Mouse (Mus musculus) hindbrain, embryonic 15.5 days (tissue): ENCODE data around the gene Ppm1a. TPM values are rescaled to one million over a fixed set of nuclear protein-coding genes. Genes with fewer than 3 reads are reported as not detected.

Experiments used
- ATAC-seq: fragments of 200-750 bp; cut with Nextera tagmentation; 2 replicates; pipeline ENCODE4 v1.8.0; 2017; ENCODE audit warnings: low read depth, moderate number of reproducible peaks, moderate TSS enrichment; ENCODE audit not compliant: low FRiP score
- H3K27ac ChIP-seq: fragments of 300-500 bp; sonication (generic); replicated peaks from 2 replicates; pipeline ENCODE4 v1.5.1; 2015; ENCODE audit warnings: mild to moderate bottlenecking, inconsistent platforms
- H3K27me3 ChIP-seq: fragments of 300-500 bp; sonication (generic); 2 replicates; pipeline ENCODE4 v1.6.1; 2015; ENCODE audit warnings: control low read depth, inconsistent platforms
- H3K36me3 ChIP-seq: fragments of 300-500 bp; sonication (generic); 2 replicates; pipeline ENCODE4 v1.6.1; 2015; ENCODE audit warnings: control low read depth, inconsistent platforms
- H3K4me1 ChIP-seq: fragments of 300-500 bp; sonication (generic); replicated peaks from 2 replicates; pipeline ENCODE4 v1.6.1; 2015; ENCODE audit warnings: control low read depth, inconsistent platforms
- H3K4me2 ChIP-seq: fragments of 300-500 bp; sonication (generic); 2 replicates; pipeline ENCODE4 v1.6.1; 2015; ENCODE audit warnings: moderate library complexity, mild to moderate bottlenecking, inconsistent platforms
- H3K4me3 ChIP-seq: fragments of 300-500 bp; sonication (generic); 2 replicates; pipeline ENCODE4 v1.5.1; 2015; ENCODE audit warnings: mild to moderate bottlenecking, inconsistent platforms
- H3K9ac ChIP-seq: fragments of 300-500 bp; sonication (generic); 2 replicates; pipeline ENCODE4 v1.6.1; 2015; ENCODE audit warnings: inconsistent platforms
- H3K9me3 ChIP-seq: fragments of 300-500 bp; sonication (generic); 2 replicates; pipeline ENCODE4 v1.6.1; 2016; ENCODE audit warnings: control low read depth, inconsistent platforms
- WGBS: fragments of 180-500 bp; shearing (Covaris S2); methylation state at CpG from one replicate; pipeline ENCODE4 v1.1.7; 2015; 5-methylcytosine and 5-hydroxymethylcytosine counted together
- polyA plus RNA-seq: library from polyadenylated mRNA; unstranded; fragments of >200 nt; fragmentation: Nextera tagmentation; extraction: Ambion mirVana; gene quantifications from 2 replicates; pipeline ENCODE4 v1.2.1, GENCODE M21; 2015

The Ppm1a gene
- polyA plus RNA-seq, 1 experiment from 2014 or later: 70.9 TPM

- Histone ChIP-seq H3K4me1 (0 out of 2 replicates have a peak, but pooled peaks cover 3% of the 10 kb centered on the region), H3K4me2 (no peak overlapping the region), H3K9ac (no peak overlapping the region), H3K36me3 (peaks cover 31% of the 10 kb centered on the region), H3K27ac (no peak overlapping the region), H3K4me3 (no peak overlapping the region), H3K27me3 (no peaks in the 10 kb centered on the region), H3K9me3 (no peaks in the 10 kb centered on the region)
- ATAC-seq: no peak
- 93% methylated on average over 4 of the region's 4 CpGs for WGBS
Measured at GRCm38 (mm10) chr12:72786986-72787385, 29.7 kb downstream of the Ppm1a start.

DNA sequence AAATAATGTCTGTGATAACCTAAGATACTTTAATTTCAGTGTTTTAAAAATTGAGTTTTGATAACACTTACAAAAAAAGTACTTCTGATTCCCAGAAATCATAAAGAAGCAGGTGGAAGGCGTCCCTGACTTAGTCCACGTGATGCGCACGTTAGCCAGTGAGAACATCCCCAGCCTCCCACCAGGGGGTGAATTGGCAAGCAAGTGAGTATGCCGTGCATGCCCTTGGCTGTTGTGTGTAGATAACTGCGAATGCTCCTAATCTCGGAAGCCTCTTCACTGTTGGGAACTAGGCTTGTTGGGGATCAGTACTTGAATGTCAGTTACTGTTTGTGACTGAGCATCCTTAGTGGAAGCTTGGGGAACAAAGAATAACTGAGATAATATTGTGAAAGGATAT is 33.3 kb downstream of the Ppm1a start:
- no peak overlapping the region for H3K27ac ChIP-seq
- no peaks in the 10 kb centered on the region for H3K27me3 ChIP-seq
- H3K4me1 ChIP-seq: 0 out of 2 replicates have a peak, but pooled peaks cover 3% of the 10 kb centered on the region
- peaks cover 32% of the 10 kb centered on the region for H3K36me3 ChIP-seq
- no peak overlapping the region for H3K4me3 ChIP-seq
- no peak for ATAC-seq
- WGBS: 43% methylated on average over 7 of the region's 7 CpGs
- no peak overlapping the region for H3K4me2 ChIP-seq
- H3K9ac ChIP-seq: no peak overlapping the region
- H3K9me3 ChIP-seq: no peaks in the 10 kb centered on the region

DNA sequence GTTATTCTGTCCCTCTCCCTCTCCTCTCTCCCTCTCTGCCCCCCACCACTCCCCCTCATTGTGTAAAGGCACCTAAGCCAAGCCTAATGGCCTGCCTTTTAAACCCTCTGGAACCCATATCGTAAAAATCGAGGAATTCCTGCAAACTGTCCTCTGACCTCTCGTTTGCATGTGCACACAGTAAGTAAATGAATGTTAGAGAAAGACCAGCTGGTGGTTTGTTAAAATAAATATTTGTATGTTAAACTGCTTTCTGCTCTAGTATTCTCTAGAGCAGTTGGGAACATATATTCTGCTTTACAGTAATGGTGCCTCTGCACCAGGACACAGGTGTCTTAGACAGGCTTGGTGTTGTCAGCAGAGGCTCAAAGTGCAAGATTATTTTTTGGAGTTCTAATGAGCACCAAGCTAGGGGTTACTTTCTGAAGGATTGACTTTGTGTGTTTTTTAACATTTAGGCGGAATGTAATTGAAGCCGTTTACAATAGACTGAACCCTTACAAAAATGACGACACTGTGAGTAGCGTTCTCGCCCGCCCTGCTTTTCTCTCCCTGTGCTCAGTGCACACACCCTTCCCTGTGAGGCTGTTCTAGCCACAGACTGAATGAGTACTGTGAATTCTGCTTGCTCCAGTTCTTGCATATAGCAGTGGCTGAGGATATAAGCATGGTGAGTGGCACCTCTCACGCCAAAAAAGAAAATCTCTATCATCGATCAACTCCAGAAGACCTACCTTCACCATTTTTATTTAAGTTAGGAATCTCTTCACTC is 35.3 kb downstream of the Ppm1a start:
- Histone ChIP-seq H3K4me3 (no peak overlapping the region), H3K27ac (no peak overlapping the region), H3K9ac (no peak overlapping the region), H3K9me3 (no peaks in the 10 kb centered on the region), H3K4me1 (0 out of 2 replicates have a peak, but pooled peaks cover 3% of the 10 kb centered on the region), H3K36me3 (peaks cover 27% of the 10 kb centered on the region), H3K27me3 (no peaks in the 10 kb centered on the region), H3K4me2 (no peak overlapping the region)
- 90% methylated on average over 11 of the region's 11 CpGs for WGBS
- no peak for ATAC-seq

GRCm38 (mm10) chr12:72793983-72794382 is 36.7 kb downstream of the Ppm1a start:
- ATAC-seq: 0 out of 2 replicates have a peak, but pooled peaks have one; percentile 34
- Histone ChIP-seq H3K27me3 (no peaks in the 10 kb centered on the region), H3K4me3 (no peak overlapping the region), H3K9ac (no peak overlapping the region), H3K27ac (no peak overlapping the region), H3K36me3 (peaks cover 27% of the 10 kb centered on the region), H3K4me2 (no peak overlapping the region), H3K9me3 (no peaks in the 10 kb centered on the region), H3K4me1 (0 out of 2 replicates have a peak, but pooled peaks cover 3% of the 10 kb centered on the region)
- 78% methylated on average over 8 of the region's 8 CpGs for WGBS

DNA sequence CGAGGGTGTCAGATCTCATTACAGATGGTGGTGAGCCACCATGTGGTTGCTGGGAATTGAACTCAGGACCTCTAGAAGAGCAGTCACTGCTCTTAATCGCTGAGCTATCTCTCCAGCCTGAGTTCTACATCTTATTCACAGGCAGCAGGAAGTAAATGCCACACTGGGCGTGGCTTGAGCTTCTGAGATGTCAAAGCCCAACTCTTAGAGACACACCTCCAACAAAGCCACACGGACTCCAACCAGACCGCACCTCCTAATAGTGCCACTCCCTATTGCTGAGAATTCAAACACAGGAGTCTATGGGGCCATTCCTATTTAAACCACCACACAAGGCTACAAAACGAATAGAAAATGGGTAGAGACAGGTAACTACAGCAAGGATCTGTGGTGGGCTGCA is 52.5 kb downstream of the Ppm1a start:
- WGBS: 86% methylated on average over 6 of the region's 6 CpGs
- ATAC-seq: no peak

DNA sequence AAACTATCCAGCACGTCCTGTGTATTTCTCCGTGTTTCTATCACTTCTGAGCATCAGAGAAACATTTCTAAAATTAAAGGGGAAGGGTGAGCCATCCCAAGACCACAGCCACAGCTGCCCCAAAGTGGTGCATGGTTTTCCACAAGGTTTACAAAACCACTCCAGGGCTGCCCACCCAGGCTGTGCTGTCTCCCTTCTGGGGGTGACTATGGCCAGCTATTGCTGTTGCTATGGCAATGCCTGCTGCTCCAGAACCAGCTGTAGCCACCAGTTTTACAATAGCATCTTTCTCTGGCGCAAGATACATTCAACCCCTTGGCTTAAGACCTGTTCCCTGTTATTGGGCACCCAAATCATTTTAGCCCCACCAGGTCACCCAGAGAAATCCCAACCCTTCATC is 54.3 kb downstream of the Ppm1a start:
- Histone ChIP-seq H3K9ac (no peak overlapping the region), H3K27ac (no peak overlapping the region), H3K4me3 (no peak overlapping the region), H3K36me3 (no peaks in the 10 kb centered on the region), H3K4me2 (no peak overlapping the region), H3K4me1 (0 out of 2 replicates have a peak, but pooled peaks cover 5% of the 10 kb centered on the region), H3K9me3 (0 out of 2 replicates have a peak, but pooled peaks cover 5% of the 10 kb centered on the region), H3K27me3 (no peaks in the 10 kb centered on the region)
- WGBS: 75% methylated on average over 3 of the region's 3 CpGs
- ATAC-seq: 0 out of 2 replicates have a peak, but pooled peaks have one; percentile 48

More for the DNA sequence above, 52.5 kb downstream of the Ppm1a start:
- Histone ChIP-seq H3K4me3 (no peak overlapping the region), H3K4me1 (0 out of 2 replicates have a peak, but pooled peaks cover 5% of the 10 kb centered on the region), H3K27ac (no peak overlapping the region), H3K4me2 (no peak overlapping the region), H3K9me3 (no peaks in the 10 kb centered on the region), H3K9ac (no peak overlapping the region), H3K36me3 (no peaks in the 10 kb centered on the region), H3K27me3 (no peaks in the 10 kb centered on the region)

DNA sequence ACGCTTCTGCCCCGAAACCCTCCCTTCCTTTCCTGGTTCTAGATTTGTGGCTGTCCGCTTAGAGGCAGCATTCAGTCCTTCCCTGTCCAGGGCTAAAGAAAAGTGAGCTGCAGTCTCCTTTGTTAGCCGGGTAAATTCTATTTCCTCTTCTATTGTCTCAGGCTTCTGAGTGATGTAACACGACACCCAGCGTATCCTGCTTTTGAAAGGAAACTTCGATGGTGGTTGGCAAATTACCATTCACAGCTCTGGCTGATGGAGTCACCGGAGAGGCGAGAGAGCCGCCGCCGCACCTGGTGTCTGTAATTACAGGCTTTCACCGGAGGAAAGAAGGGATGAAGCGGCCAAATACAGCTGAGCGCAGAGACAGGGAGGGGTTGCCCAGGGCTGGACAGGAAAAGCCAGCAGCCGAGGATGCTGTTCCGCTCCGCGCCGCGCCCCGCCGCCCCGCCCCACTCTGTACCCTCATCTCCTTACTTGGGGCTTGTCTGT is 63.7 kb downstream of the Ppm1a start:
- Histone ChIP-seq H3K9ac (peak overlapping the region; percentile 45), H3K4me2 (peak overlapping the region; percentile 68), H3K27me3 (0 out of 2 replicates have a peak, but pooled peaks cover 6% of the 10 kb centered on the region), H3K9me3 (0 out of 2 replicates have a peak, but pooled peaks cover 1% of the 10 kb centered on the region), H3K36me3 (no peaks in the 10 kb centered on the region), H3K4me1 (peaks cover 6% of the 10 kb centered on the region; the same call in 1 of the 2 replicates), H3K4me3 (peak overlapping the region; percentile 41), H3K27ac (peak overlapping the region; percentile 73)
- peak; percentile 90 for ATAC-seq
- 2% methylated on average over 24 of the region's 24 CpGs for WGBS

DNA sequence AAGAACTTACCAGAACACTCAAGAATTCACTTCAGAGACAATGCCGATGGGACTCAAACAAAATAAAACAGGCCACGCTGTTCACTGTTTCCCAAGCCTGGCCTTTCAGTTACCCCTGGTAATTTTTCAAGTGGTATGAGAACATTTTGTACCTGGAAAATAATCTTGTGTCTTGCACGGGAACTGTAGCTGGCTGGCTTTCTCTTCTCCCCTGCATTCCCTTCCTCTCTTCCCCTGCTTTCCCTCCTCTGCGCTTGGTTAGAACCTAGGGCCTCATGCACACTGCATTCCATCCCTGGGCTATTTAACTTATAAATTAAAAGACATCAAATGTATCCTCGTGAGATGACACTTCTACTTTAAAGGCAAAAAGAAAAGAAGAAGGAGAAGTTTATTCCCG is 64.3 kb downstream of the Ppm1a start:
- Histone ChIP-seq H3K4me3 (peak overlapping the region; percentile 41), H3K9ac (no peak overlapping the region), H3K27ac (peak overlapping the region; percentile 73), H3K9me3 (no peaks in the 10 kb centered on the region), H3K4me2 (peak overlapping the region; percentile 68), H3K36me3 (no peaks in the 10 kb centered on the region), H3K27me3 (0 out of 2 replicates have a peak, but pooled peaks cover 6% of the 10 kb centered on the region), H3K4me1 (peaks cover 6% of the 10 kb centered on the region; the same call in 1 of the 2 replicates)
- WGBS: 37% methylated on average over 6 of the region's 6 CpGs
- no peak for ATAC-seq

- Histone ChIP-seq H3K9ac (no peak overlapping the region), H3K4me1 (peaks cover 6% of the 10 kb centered on the region; the same call in 1 of the 2 replicates), H3K27me3 (0 out of 2 replicates have a peak, but pooled peaks cover 12% of the 10 kb centered on the region), H3K4me3 (no peak overlapping the region), H3K4me2 (no peak overlapping the region), H3K27ac (no peak overlapping the region), H3K36me3 (no peaks in the 10 kb centered on the region), H3K9me3 (no peaks in the 10 kb centered on the region)
- 60% methylated on average over 5 of the region's 5 CpGs for WGBS
- ATAC-seq: no peak
Measured at GRCm38 (mm10) chr12:72825656-72826055, 68.4 kb downstream of the Ppm1a start.

DNA sequence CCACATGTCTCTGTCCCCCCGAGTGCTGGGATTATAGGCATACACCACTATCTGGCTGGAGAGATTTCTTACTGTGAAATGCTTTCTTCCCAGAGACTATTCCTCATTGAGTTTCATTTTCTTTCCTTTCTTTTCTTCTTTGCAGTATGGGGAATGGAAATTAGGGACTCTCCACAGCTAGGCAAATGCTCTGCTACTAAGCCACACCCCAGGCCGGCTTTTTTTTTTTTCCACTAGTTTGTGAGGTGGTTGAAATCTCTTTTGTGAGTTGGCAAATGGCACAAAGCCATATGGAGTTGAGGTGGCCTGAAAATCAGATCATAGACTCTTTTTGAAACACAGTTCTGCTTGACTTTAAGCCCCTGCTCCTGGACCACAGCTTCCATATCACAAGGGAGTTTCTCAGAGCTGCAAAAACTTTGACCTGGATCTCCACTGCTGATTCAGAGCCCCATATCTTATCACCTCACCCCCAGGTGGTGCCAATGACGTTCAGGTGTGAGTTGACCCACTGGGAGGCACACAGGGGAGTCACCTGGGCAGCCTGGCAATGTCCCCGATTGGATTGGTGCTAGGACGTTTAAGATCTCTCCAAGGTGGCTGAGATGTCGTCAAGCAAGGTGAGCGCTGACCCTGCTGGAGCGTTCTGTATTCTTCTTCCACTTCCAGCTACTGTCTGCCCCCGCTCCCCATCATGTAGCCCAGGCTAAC is 71.7 kb downstream of the Ppm1a start:
- WGBS: 80% methylated on average over 9 of the region's 9 CpGs
- Histone ChIP-seq H3K27ac (no peak overlapping the region), H3K9ac (no peak overlapping the region), H3K4me1 (peaks cover 12% of the 10 kb centered on the region), H3K27me3 (peaks cover 17% of the 10 kb centered on the region), H3K36me3 (no peaks in the 10 kb centered on the region), H3K4me3 (no peak overlapping the region), H3K4me2 (no peak overlapping the region), H3K9me3 (no peaks in the 10 kb centered on the region)
- ATAC-seq: no peak

DNA sequence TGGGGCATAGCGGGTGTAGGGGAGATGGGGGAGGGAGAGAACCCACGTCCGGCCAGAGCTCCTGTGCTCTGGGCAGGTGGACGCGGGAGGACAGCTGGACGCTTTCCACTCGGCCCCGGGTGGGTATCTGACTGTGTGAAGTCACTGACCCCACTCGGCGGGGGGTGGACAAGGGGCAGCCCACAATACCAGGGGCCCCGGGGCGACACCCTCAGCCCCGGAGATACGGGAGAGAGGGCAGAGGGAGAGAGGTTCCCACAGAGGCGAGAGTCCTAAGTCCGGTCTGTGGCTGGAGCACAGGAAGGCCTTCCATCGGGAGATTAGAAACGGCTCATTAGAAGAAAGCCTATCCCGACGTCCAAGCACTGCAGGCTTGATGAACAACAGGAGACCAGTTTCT is 72.5 kb downstream of the Ppm1a start:
- Histone ChIP-seq H3K4me3 (no peak overlapping the region), H3K9ac (no peak overlapping the region), H3K36me3 (no peaks in the 10 kb centered on the region), H3K4me2 (no peak overlapping the region), H3K27ac (no peak overlapping the region), H3K9me3 (no peaks in the 10 kb centered on the region), H3K27me3 (peaks cover 21% of the 10 kb centered on the region), H3K4me1 (peaks cover 12% of the 10 kb centered on the region)
- 56% methylated on average over 20 of the region's 20 CpGs for WGBS
- no peak for ATAC-seq

DNA sequence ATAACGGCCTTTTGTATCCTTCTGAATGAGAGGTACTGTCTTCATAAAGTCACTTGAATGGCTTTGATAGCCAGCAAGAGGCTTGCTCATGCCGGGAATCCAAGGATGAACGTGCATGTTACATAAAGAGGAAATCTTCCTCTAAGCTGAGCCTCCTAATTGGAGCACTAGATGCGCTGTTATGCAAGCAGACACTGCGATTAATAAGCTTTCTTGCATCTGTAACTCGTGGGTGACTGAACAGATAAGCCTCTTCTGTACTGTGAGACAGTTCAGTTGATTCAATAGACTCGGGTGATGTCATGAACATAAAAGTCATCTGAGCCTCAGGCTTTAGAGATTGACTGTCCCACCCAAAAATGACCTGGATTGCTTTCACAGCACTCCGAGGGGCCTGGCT is 73.1 kb downstream of the Ppm1a start:
- no peak overlapping the region for H3K4me3 ChIP-seq
- WGBS: 56% methylated on average over 8 of the region's 8 CpGs
- H3K4me2 ChIP-seq: no peak overlapping the region
- H3K4me1 ChIP-seq: peaks cover 12% of the 10 kb centered on the region
- peaks cover 24% of the 10 kb centered on the region for H3K27me3 ChIP-seq
- H3K27ac ChIP-seq: no peak overlapping the region
- ATAC-seq: no peak
- H3K36me3 ChIP-seq: no peaks in the 10 kb centered on the region
- no peaks in the 10 kb centered on the region for H3K9me3 ChIP-seq
- no peak overlapping the region for H3K9ac ChIP-seq
